In genomic region chr15:5184668-5185330, GRCm38 (mm10) we compare ENCODE assay signal across 8 mouse cellular contexts. TPM values are rescaled to one million over a fixed set of nuclear protein-coding genes. Genes with fewer than 3 reads are reported as not detected.
DNase-seq lines count a peak whose midpoint lies in the region; ATAC-seq and TF ChIP-seq lines count a peak whose summit lies in the region.

No protein-coding gene starts in this region.

- H3K27ac ChIP-seq in liver, adult 2 months (replicated peaks; ENCODE audit: insufficient read depth, low read depth, low read length), result peak overlapping the region; percentile 65
- peak overlapping the region; percentile 79 for H3K27ac ChIP-seq in forebrain, embryonic 14.5 days (ENCODE audit: low read depth, low read length)
- peak overlapping the region; percentile 95 for H3K27ac ChIP-seq in kidney, postnatal 0 days
- peak overlapping the region; percentile 64 for H3K27ac ChIP-seq in neural tube, embryonic 12.5 days

- H3K9me3 ChIP-seq in forebrain, embryonic 14.5 days (replicated peaks; ENCODE audit: control insufficient read depth, low read length), result no peaks in the 10 kb centered on the region
- no peaks in the 10 kb centered on the region for H3K9me3 ChIP-seq in kidney, postnatal 0 days (replicated peaks; ENCODE audit: low read length)
- H3K9me3 ChIP-seq in neural tube, embryonic 12.5 days, result no peaks in the 10 kb centered on the region

- 33% methylated on average over 11 of the region's 11 CpGs for whole genome bisulfite sequencing in liver, adult 2 months
- whole genome bisulfite sequencing in forebrain, embryonic 14.5 days, result 45% methylated on average over 11 of the region's 11 CpGs
- 34% methylated on average over 10 of the region's 11 CpGs for WGBS in kidney, postnatal 0 days
- 49% methylated on average over 10 of the region's 11 CpGs for WGBS in neural tube, embryonic 12.5 days

- peak; percentile 54 for ATAC-seq in forebrain, embryonic 14.5 days
- peak; percentile 45 for ATAC-seq in kidney, postnatal 0 days (replicated peaks; ENCODE audit: low FRiP score, low read depth)
- peak; percentile 61 for ATAC-seq in neural tube, embryonic 12.5 days (ENCODE audit: low FRiP score, low read depth)

- peak; percentile 26 for DNase-seq in liver, adult 2 months (ENCODE audit: extremely low read depth, low read depth, low spot score)
- DNase-seq in liver, result no peak
- DNase-seq in Muller cell, postnatal 12 days (ENCODE audit: inconsistent ontology term), result peak; percentile 13
- DNase-seq in forebrain, embryonic 14.5 days (ENCODE audit: low spot score), result peak; percentile 33
- DNase-seq in kidney, postnatal 0 days (ENCODE audit: low spot score), result no peak
- DNase-seq in left cerebral cortex, postnatal 14 days (ENCODE audit: low spot score in 2 of 2), result no peak
- DNase-seq in T-cell, adult 2 months (ENCODE audit: low spot score), result no peak

- no peak for TF ChIP-seq CTCF in liver, adult 2 months (IDR thresholded peaks at IDR 0.05; ENCODE audit: low read depth, low read length)
- no peak for TF ChIP-seq CTCF in kidney, postnatal 0 days (IDR thresholded peaks at IDR 0.05; ENCODE audit: low read depth)

- peaks cover 3% of the 10 kb centered on the region; the same call in 1 of the 2 replicates for H3K79me2 ChIP-seq in liver, adult 2 months (ENCODE audit: control insufficient read depth, insufficient read depth, low read length)

- peaks cover 2% of the 10 kb centered on the region; the same call in 1 of the 2 replicates for H3K36me3 ChIP-seq in liver, adult 2 months (ENCODE audit: control insufficient read depth, insufficient read depth, low read length)
- H3K36me3 ChIP-seq in forebrain, embryonic 14.5 days (ENCODE audit: control insufficient read depth, insufficient read depth, low read length), result peaks cover 10% of the 10 kb centered on the region; the same call in 1 of the 2 replicates
- peaks cover 5% of the 10 kb centered on the region; the same call in 1 of the 2 replicates for H3K36me3 ChIP-seq in kidney, postnatal 0 days (ENCODE audit: insufficient read depth, low read length)
- H3K36me3 ChIP-seq in neural tube, embryonic 12.5 days, result 0 out of 2 replicates have a peak, but pooled peaks cover 1% of the 10 kb centered on the region

- intact Hi-C loops in left cerebral cortex, postnatal 14 days (cut with DNase I), result loop anchor here (5.0 kb wide), 1 partner anchor 1023 kb away; no protein-coding TSS in a partner anchor

- no peaks in the 10 kb centered on the region for H3K27me3 ChIP-seq in liver, adult 2 months (ENCODE audit: control insufficient read depth, insufficient read depth, low read length)
- no peaks in the 10 kb centered on the region for H3K27me3 ChIP-seq in forebrain, embryonic 14.5 days (replicated peaks; ENCODE audit: control insufficient read depth, insufficient read depth, low read length)
- H3K27me3 ChIP-seq in kidney, postnatal 0 days (ENCODE audit: insufficient read depth, low read length), result no peaks in the 10 kb centered on the region
- H3K27me3 ChIP-seq in neural tube, embryonic 12.5 days (replicated peaks), result no peaks in the 10 kb centered on the region

- peak overlapping the region; percentile 96 for H3K4me3 ChIP-seq in liver, adult 2 months (ENCODE audit: insufficient read depth, low read depth, low read length)
- peak overlapping the region; percentile 91 for H3K4me3 ChIP-seq in forebrain, embryonic 14.5 days (ENCODE audit: low read depth, low read length)
- peak overlapping the region; percentile 92 for H3K4me3 ChIP-seq in kidney, postnatal 0 days (replicated peaks; ENCODE audit: low read depth, low read length)
- H3K4me3 ChIP-seq in neural tube, embryonic 12.5 days, result peak overlapping the region; percentile 97

- H3K4me2 ChIP-seq in forebrain, embryonic 14.5 days (ENCODE audit: low read length), result peak overlapping the region; percentile 79
- peak overlapping the region; percentile 68 for H3K4me2 ChIP-seq in kidney, postnatal 0 days (ENCODE audit: low read length)
- H3K4me2 ChIP-seq in neural tube, embryonic 12.5 days (replicated peaks), result peak overlapping the region; percentile 64

- H3K4me1 ChIP-seq in liver, adult 2 months (ENCODE audit: control insufficient read depth, insufficient read depth, low read length), result peaks cover 10% of the 10 kb centered on the region
- H3K4me1 ChIP-seq in forebrain, embryonic 14.5 days (ENCODE audit: control insufficient read depth, insufficient read depth, low read length), result peaks cover 9% of the 10 kb centered on the region; the same call in 1 of the 2 replicates
- peaks cover 11% of the 10 kb centered on the region for H3K4me1 ChIP-seq in kidney, postnatal 0 days (replicated peaks; ENCODE audit: insufficient read depth, low read length)
- H3K4me1 ChIP-seq in neural tube, embryonic 12.5 days, result peaks cover 14% of the 10 kb centered on the region

- H3K9ac ChIP-seq in liver, adult 2 months (ENCODE audit: low read depth, low read length), result peak overlapping the region; percentile 99
- H3K9ac ChIP-seq in forebrain, embryonic 14.5 days (ENCODE audit: low read length), result peak overlapping the region; percentile 85
- H3K9ac ChIP-seq in kidney, postnatal 0 days (ENCODE audit: low read depth, low read length), result peak overlapping the region; percentile 92
- H3K9ac ChIP-seq in neural tube, embryonic 12.5 days, result peak overlapping the region; percentile 77

- no peak for TF ChIP-seq POLR2A in liver, adult 2 months (IDR thresholded peaks at IDR 0.05; ENCODE audit: extremely low read depth, insufficient read depth, low read length)

RNA-seq across cellular contexts. Expression of gene Ttc33, which starts 0.5 kb away (rescaled TPM):
- 24.6 and 34.7 TPM in 2 replicates for total RNA-seq in liver, adult 2 months (2014; rRNA removed)
- polyA plus RNA-seq in liver, adult 2 months (2012; rRNA removed), result 3.7 and 3.9 TPM in 2 replicates
- polyA plus RNA-seq in forebrain, embryonic 14.5 days (2014; fragmentation: Nextera tagmentation; extraction: Ambion mirVana), result 65.6 and 75.5 TPM in 2 replicates
- 45.9 and 47.4 TPM in 2 replicates for polyA plus RNA-seq in kidney, postnatal 0 days (2015; fragmentation: Nextera tagmentation; extraction: Ambion mirVana)
- 52.1 and 52.5 TPM in 2 replicates for polyA plus RNA-seq in neural tube, embryonic 12.5 days (2016; fragmentation: Nextera tagmentation; extraction: Ambion mirVana)
- total RNA-seq in left cerebral cortex, postnatal 14 days (2021), result 10 to 100 TPM; 48.6 to 60.0 TPM

RNA-seq across cellular contexts. Expression of gene Prkaa1, which starts 41.1 kb away (rescaled TPM):
- total RNA-seq in liver, adult 2 months (2014; rRNA removed), result 6.3 and 7.8 TPM in 2 replicates
- polyA plus RNA-seq in liver, adult 2 months (2012; rRNA removed), result 1.8 and 1.9 TPM in 2 replicates
- polyA plus RNA-seq in forebrain, embryonic 14.5 days (2014; fragmentation: Nextera tagmentation; extraction: Ambion mirVana), result 15.7 and 17.0 TPM in 2 replicates
- 19.9 and 21.0 TPM in 2 replicates for polyA plus RNA-seq in kidney, postnatal 0 days (2015; fragmentation: Nextera tagmentation; extraction: Ambion mirVana)
- 16.0 and 17.7 TPM in 2 replicates for polyA plus RNA-seq in neural tube, embryonic 12.5 days (2016; fragmentation: Nextera tagmentation; extraction: Ambion mirVana)
- total RNA-seq in left cerebral cortex, postnatal 14 days (2021), result 10 to 100 TPM; 15.8 to 17.5 TPM

RNA-seq across cellular contexts. Expression of gene Ptger4, which starts 59.2 kb away (rescaled TPM):
- 0.09 and 0.40 TPM in 2 replicates for total RNA-seq in liver, adult 2 months (2014; rRNA removed)
- 0.32 and 0.65 TPM in 2 replicates for polyA plus RNA-seq in liver, adult 2 months (2012; rRNA removed)
- 0.42 and 0.51 TPM in 2 replicates for polyA plus RNA-seq in forebrain, embryonic 14.5 days (2014; fragmentation: Nextera tagmentation; extraction: Ambion mirVana)
- polyA plus RNA-seq in kidney, postnatal 0 days (2015; fragmentation: Nextera tagmentation; extraction: Ambion mirVana), result 4.6 and 5.3 TPM in 2 replicates
- polyA plus RNA-seq in neural tube, embryonic 12.5 days (2016; fragmentation: Nextera tagmentation; extraction: Ambion mirVana), result 2.7 and 3.0 TPM in 2 replicates
- total RNA-seq in left cerebral cortex, postnatal 14 days (2021), result 1 to 10 TPM; 2.4 TPM

Comparison
In these comparisons a context has a peak if more than half of its experiments do, and no peak if none do; other contexts are left out.
1. DNase-seq: peak in liver, adult 2 months (single experiment), Muller cell, postnatal 12 days (single experiment) and forebrain, embryonic 14.5 days (single experiment); none in liver (single experiment), kidney, postnatal 0 days (single experiment), left cerebral cortex, postnatal 14 days (0 of 2) and T-cell, adult 2 months (single experiment).
2. Peak in every context shown above with its lines, with median percentiles within 50 percentile points of each other: H3K27ac ChIP-seq, H3K4me3 ChIP-seq, H3K9ac ChIP-seq, ATAC-seq and H3K4me2 ChIP-seq.